Mouse (Mus musculus) embryonic facial prominence, embryonic 15.5 days (tissue): ENCODE results near the gene Mpped1. TPM values are rescaled to one million over a fixed set of nuclear protein-coding genes. Genes with fewer than 3 reads are reported as not detected.

Experiments
- ATAC-seq: fragments of 200-750 bp; cut with Nextera tagmentation; 2 replicates; pipeline ENCODE4 v1.8.0; 2017; ENCODE audit warnings: low read depth, moderate TSS enrichment; ENCODE audit not compliant: insufficient number of reproducible peaks, low FRiP score, low TSS enrichment
- H3K27ac ChIP-seq: fragments of 300-500 bp; sonication (generic); replicated peaks from 2 replicates; pipeline ENCODE4 v1.5.1; 2015; ENCODE audit warnings: mild to moderate bottlenecking, inconsistent platforms
- H3K27me3 ChIP-seq: fragments of 300-500 bp; sonication (generic); 2 replicates; pipeline ENCODE4 v1.6.1; 2015; ENCODE audit warnings: inconsistent platforms
- H3K36me3 ChIP-seq: fragments of 300-500 bp; sonication (generic); 2 replicates; pipeline ENCODE4 v1.6.1; 2015; ENCODE audit warnings: mild to moderate bottlenecking, inconsistent platforms
- H3K4me1 ChIP-seq: fragments of 300-500 bp; sonication (generic); 2 replicates; pipeline ENCODE4 v1.6.1; 2015; ENCODE audit warnings: inconsistent platforms
- H3K4me2 ChIP-seq: fragments of 300-500 bp; sonication (generic); replicated peaks from 2 replicates; pipeline ENCODE4 v1.6.1; 2015; ENCODE audit warnings: mild to moderate bottlenecking, inconsistent platforms
- H3K4me3 ChIP-seq: fragments of 300-500 bp; sonication (generic); replicated peaks from 2 replicates; pipeline ENCODE4 v1.5.1; 2015; ENCODE audit warnings: mild to moderate bottlenecking, inconsistent platforms
- H3K9ac ChIP-seq: fragments of 300-500 bp; sonication (generic); 2 replicates; pipeline ENCODE4 v1.6.1; 2015; ENCODE audit warnings: inconsistent platforms
- H3K9me3 ChIP-seq: fragments of 300-500 bp; sonication (generic); replicated peaks from 2 replicates; pipeline ENCODE4 v1.6.1; 2016; ENCODE audit warnings: inconsistent platforms
- WGBS: fragments of 180-500 bp; shearing (Covaris S2); methylation state at CpG from one replicate; pipeline ENCODE4 v1.1.7; 2015; 5-methylcytosine and 5-hydroxymethylcytosine counted together
- polyA plus RNA-seq: library from polyadenylated mRNA; unstranded; fragments of >200 nt; fragmentation: Nextera tagmentation; extraction: Ambion mirVana; gene quantifications from 2 replicates; pipeline ENCODE4 v1.2.1, GENCODE M21; 2015

Gene Mpped1
- polyA plus RNA-seq, 1 experiment from 2014 or later: 9.1 TPM

DNA sequence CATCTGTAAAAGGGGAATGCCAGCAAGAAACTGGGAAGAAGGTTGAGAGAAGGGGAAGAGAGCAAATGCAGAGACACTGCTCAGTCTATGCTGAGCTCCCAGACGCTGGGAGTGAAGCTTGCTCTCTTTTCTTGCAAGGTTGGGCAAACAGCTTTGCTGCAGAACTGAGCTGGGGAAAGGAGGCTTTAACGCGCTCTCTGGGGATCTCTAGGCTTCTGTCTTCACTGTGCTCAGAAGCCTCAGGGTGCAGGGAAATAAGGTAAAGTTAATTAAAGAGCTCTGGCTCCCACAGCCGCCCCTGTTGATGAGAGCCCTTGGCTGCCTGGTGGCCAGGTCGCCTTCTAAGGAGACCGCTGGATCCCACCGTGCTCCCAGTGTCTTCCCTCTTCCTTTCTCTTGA lies 17.7 kb downstream of the Mpped1 start:
- no peak for ATAC-seq
- Histone ChIP-seq H3K36me3 (no peaks in the 10 kb centered on the region), H3K4me3 (no peak overlapping the region), H3K4me2 (no peak overlapping the region), H3K27ac (no peak overlapping the region), H3K9me3 (no peaks in the 10 kb centered on the region), H3K4me1 (0 out of 2 replicates have a peak, but pooled peaks cover 8% of the 10 kb centered on the region), H3K9ac (no peak overlapping the region), H3K27me3 (no peaks in the 10 kb centered on the region)
- 48% methylated on average over 7 of the region's 7 CpGs for WGBS

DNA sequence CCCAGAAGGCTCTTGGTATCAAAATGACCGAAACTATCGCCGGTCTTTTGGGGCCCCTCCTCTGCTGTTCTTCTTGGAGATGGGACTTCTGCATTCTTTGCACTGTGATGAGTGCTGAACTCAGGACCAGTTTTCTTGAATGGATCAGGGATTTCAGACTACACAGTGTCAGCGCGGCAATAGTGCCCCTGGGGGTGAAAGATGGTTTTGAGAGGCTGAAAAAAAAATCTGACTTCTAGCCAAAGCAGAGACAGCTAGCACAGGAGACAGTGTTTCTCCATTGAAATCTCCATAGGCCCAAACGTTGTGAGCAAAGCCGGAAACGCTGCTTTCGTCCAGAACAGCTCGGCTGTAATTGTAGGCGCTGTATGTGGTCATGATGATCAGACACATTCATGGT lies 19.7 kb downstream of the Mpped1 start:
- Histone ChIP-seq H3K27me3 (no peaks in the 10 kb centered on the region), H3K4me2 (no peak overlapping the region), H3K27ac (no peak overlapping the region), H3K4me3 (no peak overlapping the region), H3K9me3 (no peaks in the 10 kb centered on the region), H3K9ac (no peak overlapping the region), H3K4me1 (0 out of 2 replicates have a peak, but pooled peaks cover 8% of the 10 kb centered on the region), H3K36me3 (no peaks in the 10 kb centered on the region)
- 77% methylated on average over 11 of the region's 11 CpGs for WGBS
- no peak for ATAC-seq

DNA sequence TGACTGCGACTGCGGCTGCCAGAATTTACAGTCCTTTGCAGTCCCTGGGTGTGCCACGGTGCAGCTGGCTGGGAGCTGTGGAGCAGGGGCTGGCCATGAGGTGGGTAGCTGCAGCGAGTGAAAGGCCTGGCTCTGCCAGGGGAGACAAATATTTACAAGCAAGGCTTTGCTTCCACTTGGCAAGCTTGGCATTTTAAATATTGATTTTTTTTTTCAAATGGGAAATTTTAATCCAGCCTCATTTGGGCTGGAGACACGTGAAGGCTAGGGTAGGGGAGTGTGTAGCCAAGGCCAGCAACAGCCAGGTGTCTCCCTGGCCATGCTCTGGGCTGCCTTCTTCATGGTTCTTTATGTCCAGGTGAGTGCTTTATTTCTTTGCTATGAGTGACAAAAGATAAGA lies 21.7 kb downstream of the Mpped1 start:
- Histone ChIP-seq H3K9ac (no peak overlapping the region), H3K27ac (no peak overlapping the region), H3K9me3 (no peaks in the 10 kb centered on the region), H3K36me3 (no peaks in the 10 kb centered on the region), H3K4me2 (no peak overlapping the region), H3K4me3 (no peak overlapping the region), H3K27me3 (no peaks in the 10 kb centered on the region), H3K4me1 (0 out of 2 replicates have a peak, but pooled peaks cover 8% of the 10 kb centered on the region)
- no peak for ATAC-seq
- 71% methylated on average over 5 of the region's 5 CpGs for WGBS

DNA sequence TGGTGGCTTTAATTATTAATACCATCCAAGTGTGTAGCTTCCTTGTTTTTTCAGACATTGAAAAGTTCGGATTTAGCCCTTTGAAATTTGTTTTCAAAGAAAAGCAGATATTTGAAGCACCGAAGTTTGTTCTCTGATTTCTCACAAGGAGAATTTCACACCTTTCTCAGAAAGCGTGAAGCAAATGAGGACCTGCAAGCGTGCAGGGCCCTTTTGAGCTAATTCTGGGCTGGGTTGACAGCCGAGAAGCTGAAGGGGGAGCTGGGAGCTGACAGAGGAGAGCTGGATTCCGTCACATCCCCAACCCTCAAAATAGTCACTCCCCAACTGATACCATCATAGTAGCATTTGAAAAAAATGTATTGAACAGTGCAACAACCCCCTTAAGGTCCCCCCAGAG lies 34.8 kb downstream of the Mpped1 start:
- no peak overlapping the region for H3K4me3 ChIP-seq
- 76% methylated on average over 6 of the region's 6 CpGs for WGBS
- H3K9me3 ChIP-seq: no peaks in the 10 kb centered on the region
- no peak overlapping the region for H3K4me2 ChIP-seq
- H3K9ac ChIP-seq: no peak overlapping the region
- H3K27ac ChIP-seq: no peak overlapping the region
- no peaks in the 10 kb centered on the region for H3K27me3 ChIP-seq
- H3K36me3 ChIP-seq: no peaks in the 10 kb centered on the region
- no peaks in the 10 kb centered on the region for H3K4me1 ChIP-seq
- no peak for ATAC-seq

DNA sequence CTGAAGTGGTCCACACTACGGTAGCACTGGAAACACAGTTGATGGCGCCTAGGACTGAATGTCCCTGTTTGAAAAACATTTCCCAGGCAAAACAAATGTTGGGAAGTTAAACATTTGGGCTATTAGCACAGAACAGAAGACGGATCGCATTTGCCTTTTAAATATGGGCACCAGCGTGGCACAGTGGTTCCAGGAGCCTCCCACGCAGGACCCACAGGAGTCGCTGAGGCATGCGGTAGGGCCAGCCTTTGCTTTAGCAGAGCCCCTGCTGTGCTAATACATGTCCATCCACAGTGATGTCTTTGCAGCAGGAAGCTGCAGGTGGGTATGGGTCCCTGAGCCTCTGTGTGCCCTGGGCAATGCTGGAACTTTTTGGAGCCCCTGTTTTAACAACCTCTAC lies 48.7 kb downstream of the Mpped1 start:
- Histone ChIP-seq H3K9me3 (no peaks in the 10 kb centered on the region), H3K27ac (no peak overlapping the region), H3K4me2 (no peak overlapping the region), H3K27me3 (no peaks in the 10 kb centered on the region), H3K4me1 (no peaks in the 10 kb centered on the region), H3K9ac (no peak overlapping the region), H3K36me3 (no peaks in the 10 kb centered on the region), H3K4me3 (no peak overlapping the region)
- 83% methylated on average over 8 of the region's 8 CpGs for WGBS
- ATAC-seq: no peak

DNA sequence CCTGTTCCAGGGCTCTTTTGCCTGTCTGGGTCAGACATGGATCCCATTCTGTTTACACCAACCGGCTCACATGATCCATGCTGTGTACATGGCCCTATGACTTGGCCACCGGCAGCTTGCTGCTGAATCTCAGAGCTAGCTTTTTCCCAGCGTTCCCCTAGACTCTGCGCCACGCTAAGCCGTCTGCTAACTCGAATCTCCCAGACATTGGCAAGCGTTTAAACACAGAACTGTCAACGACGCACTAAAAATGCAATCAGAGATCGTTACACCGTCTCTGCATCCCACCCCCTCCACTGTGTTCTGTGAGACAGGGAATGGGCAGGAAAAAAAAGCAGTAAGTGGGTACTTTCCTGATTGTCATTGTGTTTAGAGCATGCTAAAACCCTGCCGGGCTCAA lies 50.0 kb downstream of the Mpped1 start:
- Histone ChIP-seq H3K4me2 (no peak overlapping the region), H3K9me3 (no peaks in the 10 kb centered on the region), H3K4me3 (no peak overlapping the region), H3K36me3 (no peaks in the 10 kb centered on the region), H3K9ac (no peak overlapping the region), H3K4me1 (no peaks in the 10 kb centered on the region), H3K27ac (no peak overlapping the region), H3K27me3 (no peaks in the 10 kb centered on the region)
- 80% methylated on average over 13 of the region's 13 CpGs for WGBS
- ATAC-seq: no peak

DNA sequence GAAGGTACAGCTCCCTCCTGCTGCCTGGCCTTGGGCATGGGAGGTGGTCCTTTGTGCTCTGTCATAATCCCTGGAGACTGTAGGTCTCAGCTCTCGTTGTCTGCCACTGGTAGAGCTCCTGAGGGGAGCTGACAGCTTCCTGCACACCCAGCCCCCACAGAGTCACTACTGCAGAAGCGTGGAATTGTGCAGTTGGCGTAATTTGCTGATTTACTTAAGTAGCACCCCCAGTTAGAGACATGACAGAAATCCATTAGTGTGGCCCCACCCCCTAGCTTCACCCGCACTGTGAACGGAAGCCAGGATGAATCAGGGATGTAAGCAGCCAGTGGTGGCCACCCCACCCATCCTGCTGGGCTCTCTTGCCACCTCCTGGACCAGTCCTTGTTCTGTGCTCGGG lies 53.0 kb downstream of the Mpped1 start:
- Histone ChIP-seq H3K4me1 (no peaks in the 10 kb centered on the region), H3K4me3 (no peak overlapping the region), H3K9me3 (no peaks in the 10 kb centered on the region), H3K9ac (no peak overlapping the region), H3K27me3 (no peaks in the 10 kb centered on the region), H3K36me3 (no peaks in the 10 kb centered on the region), H3K27ac (no peak overlapping the region), H3K4me2 (no peak overlapping the region)
- no peak for ATAC-seq
- WGBS: 57% methylated on average over 6 of the region's 6 CpGs

DNA sequence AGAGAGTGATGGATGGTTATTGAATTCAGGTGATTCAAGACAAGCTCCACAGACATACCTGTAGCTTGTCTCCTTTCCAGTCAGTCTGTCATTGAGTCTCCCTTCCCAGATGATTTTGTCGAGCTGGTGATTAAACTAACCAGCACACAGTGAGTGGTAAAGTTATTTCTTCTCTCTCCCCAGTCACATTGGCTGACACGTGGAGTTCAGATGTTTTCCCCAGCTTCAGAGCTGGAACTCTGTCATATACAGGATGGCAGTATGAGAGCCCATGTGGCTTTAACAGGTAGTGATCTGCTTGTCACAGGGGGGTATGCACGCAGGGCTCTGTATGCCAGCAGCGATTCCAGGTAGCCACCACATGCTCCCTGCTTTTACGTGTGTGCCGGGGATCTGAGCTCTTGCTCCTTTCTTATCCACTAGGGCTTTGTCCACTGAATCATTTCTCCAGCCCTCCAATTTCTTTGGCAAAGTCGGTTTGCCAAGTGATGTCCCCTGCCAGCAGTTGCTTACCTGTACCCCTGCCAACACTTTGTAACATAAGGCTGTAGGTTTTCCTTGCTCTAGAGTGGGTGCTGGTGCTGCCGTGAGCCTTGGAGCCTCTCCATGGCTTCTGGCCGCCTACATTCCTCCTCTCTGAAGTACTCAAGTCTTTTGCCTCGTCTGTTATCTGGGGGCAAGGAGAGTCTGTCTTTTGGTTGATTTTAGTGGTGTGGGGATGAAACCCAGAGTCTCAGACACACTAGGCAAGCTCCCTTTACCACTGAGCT lies 61.9 kb downstream of the Mpped1 start:
- H3K4me1 ChIP-seq: peaks cover 11% of the 10 kb centered on the region; the same call in 1 of the 2 replicates
- H3K27ac ChIP-seq: no peak overlapping the region
- H3K27me3 ChIP-seq: 0 out of 2 replicates have a peak, but pooled peaks cover 9% of the 10 kb centered on the region
- H3K4me3 ChIP-seq: no peak overlapping the region
- no peak overlapping the region for H3K4me2 ChIP-seq
- no peak overlapping the region for H3K9ac ChIP-seq
- no peaks in the 10 kb centered on the region for H3K9me3 ChIP-seq
- no peak for ATAC-seq
- H3K36me3 ChIP-seq: no peaks in the 10 kb centered on the region
- whole genome bisulfite sequencing: 63% methylated on average over 10 of the region's 10 CpGs

DNA sequence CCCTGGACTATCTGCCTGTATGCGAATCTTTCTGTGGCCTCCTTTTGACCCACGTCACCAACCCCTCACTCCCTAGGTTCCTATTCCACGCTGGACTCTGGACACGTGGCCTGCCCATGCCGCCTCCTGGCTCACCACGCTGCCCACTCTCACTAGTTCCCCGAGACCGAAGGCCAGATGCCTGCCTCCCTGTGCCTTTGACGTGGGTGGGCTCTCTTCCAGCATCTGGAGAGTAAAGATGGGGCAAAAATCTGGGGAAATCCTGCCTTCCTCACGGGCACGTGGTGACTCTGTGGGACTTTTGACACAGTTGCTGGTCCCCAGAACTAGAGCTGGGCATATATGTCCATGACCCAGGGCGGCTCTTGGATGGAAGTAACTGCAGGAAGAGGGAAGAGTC lies 63.2 kb downstream of the Mpped1 start:
- Histone ChIP-seq H3K9me3 (no peaks in the 10 kb centered on the region), H3K27me3 (0 out of 2 replicates have a peak, but pooled peaks cover 9% of the 10 kb centered on the region), H3K27ac (no peak overlapping the region), H3K4me1 (peaks cover 11% of the 10 kb centered on the region; the same call in 1 of the 2 replicates), H3K4me2 (no peak overlapping the region), H3K9ac (no peak overlapping the region), H3K4me3 (no peak overlapping the region), H3K36me3 (no peaks in the 10 kb centered on the region)
- 53% methylated on average over 12 of the region's 12 CpGs for WGBS
- ATAC-seq: no peak

DNA sequence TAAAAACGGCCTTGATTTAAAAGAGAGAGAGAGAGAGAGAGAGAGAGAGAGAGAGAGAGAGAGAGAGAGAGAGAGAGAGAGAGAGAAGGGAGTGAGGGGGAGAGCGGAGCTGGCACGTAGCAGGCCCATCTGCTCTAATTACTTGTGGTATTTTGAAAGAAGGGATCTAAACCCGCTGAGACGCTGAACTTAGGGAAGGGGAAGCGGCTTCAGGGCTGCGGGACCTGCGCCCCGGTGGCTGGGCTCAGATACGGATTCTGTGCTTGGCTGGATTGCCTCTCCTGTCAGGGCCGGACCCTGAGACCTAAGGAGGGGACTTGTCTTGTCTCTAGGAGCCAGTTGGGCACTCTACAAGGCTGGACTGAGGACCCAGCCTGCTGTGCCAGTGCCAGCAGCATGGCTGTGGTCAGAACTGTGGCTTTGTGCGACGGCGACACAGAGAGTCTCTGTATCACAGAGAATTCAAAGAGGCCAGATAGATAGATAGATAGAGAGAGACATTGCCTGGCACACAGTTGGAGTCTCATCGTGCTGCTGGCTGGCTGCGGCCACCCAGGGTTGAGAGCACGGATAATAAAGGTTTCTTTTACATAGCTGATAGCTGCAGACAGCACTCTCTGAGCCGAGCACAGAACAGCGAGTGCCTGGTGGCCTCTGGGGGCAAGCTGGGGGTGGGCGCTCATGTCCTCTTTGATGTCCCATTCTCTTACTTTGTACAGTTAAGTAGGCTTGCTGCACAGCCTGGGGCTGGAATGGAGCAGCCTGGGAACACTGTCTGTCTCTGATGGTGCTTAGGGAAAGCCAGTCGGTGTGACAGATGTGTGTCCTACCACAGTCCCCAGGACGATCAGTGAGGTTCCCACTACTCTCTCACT lies 63.9 kb downstream of the Mpped1 start:
- Histone ChIP-seq H3K27me3 (0 out of 2 replicates have a peak, but pooled peaks cover 9% of the 10 kb centered on the region), H3K4me3 (no peak overlapping the region), H3K9ac (no peak overlapping the region), H3K27ac (no peak overlapping the region), H3K4me2 (no peak overlapping the region), H3K36me3 (no peaks in the 10 kb centered on the region), H3K9me3 (no peaks in the 10 kb centered on the region), H3K4me1 (peaks cover 11% of the 10 kb centered on the region; the same call in 1 of the 2 replicates)
- no peak for ATAC-seq
- 18% methylated on average over 22 of the region's 22 CpGs for WGBS

DNA sequence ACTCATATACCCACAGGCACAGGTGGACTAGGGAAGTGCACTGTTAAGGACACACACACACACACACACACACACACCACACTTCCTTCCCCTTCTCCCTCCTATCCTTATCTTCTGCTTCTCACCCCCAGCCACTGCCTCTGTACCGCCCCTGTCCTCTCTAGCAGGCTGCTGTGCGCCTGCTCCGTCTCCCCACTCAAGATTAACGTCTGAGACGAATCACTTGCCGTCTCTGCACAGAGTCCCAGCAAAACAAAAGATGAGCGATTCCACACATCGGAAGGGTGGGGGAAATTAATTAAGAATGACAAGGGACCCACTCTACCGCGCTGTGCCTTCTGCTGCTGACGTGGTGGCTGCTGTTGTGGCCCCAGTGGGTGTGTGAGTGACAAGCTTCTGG lies 66.5 kb downstream of the Mpped1 start:
- Histone ChIP-seq H3K9ac (no peak overlapping the region), H3K4me2 (no peak overlapping the region), H3K27ac (no peak overlapping the region), H3K4me1 (peaks cover 11% of the 10 kb centered on the region; the same call in 1 of the 2 replicates), H3K9me3 (no peaks in the 10 kb centered on the region), H3K27me3 (0 out of 2 replicates have a peak, but pooled peaks cover 9% of the 10 kb centered on the region), H3K36me3 (no peaks in the 10 kb centered on the region), H3K4me3 (no peak overlapping the region)
- 65% methylated on average over 11 of the region's 11 CpGs for WGBS
- no peak for ATAC-seq
